Mouse (Mus musculus) embryonic facial prominence, embryonic 15.5 days (tissue): Measurements from ENCODE around the gene Wdfy3. TPM values are rescaled to one million over a fixed set of nuclear protein-coding genes. Genes with fewer than 3 reads are reported as not detected.

Source experiments
- ATAC-seq: fragments of 200-750 bp; cut with Nextera tagmentation; 2 replicates; pipeline ENCODE4 v1.8.0; 2017; ENCODE audit warnings: low read depth, moderate TSS enrichment; ENCODE audit not compliant: insufficient number of reproducible peaks, low FRiP score, low TSS enrichment
- H3K27ac ChIP-seq: fragments of 300-500 bp; sonication (generic); replicated peaks from 2 replicates; pipeline ENCODE4 v1.5.1; 2015; ENCODE audit warnings: mild to moderate bottlenecking, inconsistent platforms
- H3K27me3 ChIP-seq: fragments of 300-500 bp; sonication (generic); 2 replicates; pipeline ENCODE4 v1.6.1; 2015; ENCODE audit warnings: inconsistent platforms
- H3K36me3 ChIP-seq: fragments of 300-500 bp; sonication (generic); 2 replicates; pipeline ENCODE4 v1.6.1; 2015; ENCODE audit warnings: mild to moderate bottlenecking, inconsistent platforms
- H3K4me1 ChIP-seq: fragments of 300-500 bp; sonication (generic); 2 replicates; pipeline ENCODE4 v1.6.1; 2015; ENCODE audit warnings: inconsistent platforms
- H3K4me2 ChIP-seq: fragments of 300-500 bp; sonication (generic); replicated peaks from 2 replicates; pipeline ENCODE4 v1.6.1; 2015; ENCODE audit warnings: mild to moderate bottlenecking, inconsistent platforms
- H3K4me3 ChIP-seq: fragments of 300-500 bp; sonication (generic); replicated peaks from 2 replicates; pipeline ENCODE4 v1.5.1; 2015; ENCODE audit warnings: mild to moderate bottlenecking, inconsistent platforms
- H3K9ac ChIP-seq: fragments of 300-500 bp; sonication (generic); 2 replicates; pipeline ENCODE4 v1.6.1; 2015; ENCODE audit warnings: inconsistent platforms
- H3K9me3 ChIP-seq: fragments of 300-500 bp; sonication (generic); replicated peaks from 2 replicates; pipeline ENCODE4 v1.6.1; 2016; ENCODE audit warnings: inconsistent platforms
- WGBS: fragments of 180-500 bp; shearing (Covaris S2); methylation state at CpG from one replicate; pipeline ENCODE4 v1.1.7; 2015; 5-methylcytosine and 5-hydroxymethylcytosine counted together
- polyA plus RNA-seq: library from polyadenylated mRNA; unstranded; fragments of >200 nt; fragmentation: Nextera tagmentation; extraction: Ambion mirVana; gene quantifications from 2 replicates; pipeline ENCODE4 v1.2.1, GENCODE M21; 2015

The Wdfy3 gene
- polyA plus RNA-seq, 1 experiment from 2014 or later: 16.4 TPM

GRCm38 (mm10) chr5:102054511-102055093 is 15.1 kb downstream of the Wdfy3 start:
- Histone ChIP-seq H3K36me3 (0 out of 2 replicates have a peak, but pooled peaks cover 3% of the 10 kb centered on the region), H3K4me3 (no peak overlapping the region), H3K9me3 (no peaks in the 10 kb centered on the region), H3K27ac (no peak overlapping the region), H3K27me3 (no peaks in the 10 kb centered on the region), H3K4me2 (no peak overlapping the region), H3K9ac (no peak overlapping the region), H3K4me1 (peaks cover 19% of the 10 kb centered on the region)
- ATAC-seq: no peak
- 60% methylated on average over 11 of the region's 11 CpGs for WGBS

GRCm38 (mm10) chr5:102052906-102053305 is 16.8 kb downstream of the Wdfy3 start:
- WGBS: 80% methylated on average over 6 of the region's 6 CpGs
- no peaks in the 10 kb centered on the region for H3K9me3 ChIP-seq
- no peak overlapping the region for H3K4me3 ChIP-seq
- no peaks in the 10 kb centered on the region for H3K27me3 ChIP-seq
- no peak overlapping the region for H3K27ac ChIP-seq
- no peak overlapping the region for H3K4me2 ChIP-seq
- no peak for ATAC-seq
- peaks cover 19% of the 10 kb centered on the region for H3K4me1 ChIP-seq
- 0 out of 2 replicates have a peak, but pooled peaks cover 3% of the 10 kb centered on the region for H3K36me3 ChIP-seq
- no peak overlapping the region for H3K9ac ChIP-seq

GRCm38 (mm10) chr5:102052465-102052864 is 17.3 kb downstream of the Wdfy3 start:
- no peak overlapping the region for H3K4me2 ChIP-seq
- 87% methylated on average over 4 of the region's 4 CpGs for WGBS
- 0 out of 2 replicates have a peak, but pooled peaks cover 3% of the 10 kb centered on the region for H3K36me3 ChIP-seq
- H3K4me1 ChIP-seq: peaks cover 19% of the 10 kb centered on the region
- no peaks in the 10 kb centered on the region for H3K27me3 ChIP-seq
- H3K9ac ChIP-seq: no peak overlapping the region
- no peak overlapping the region for H3K27ac ChIP-seq
- no peak for ATAC-seq
- H3K9me3 ChIP-seq: no peaks in the 10 kb centered on the region
- H3K4me3 ChIP-seq: no peak overlapping the region

GRCm38 (mm10) chr5:102050677-102051076 is 19.0 kb downstream of the Wdfy3 start:
- no peak overlapping the region for H3K4me3 ChIP-seq
- H3K4me1 ChIP-seq: peaks cover 25% of the 10 kb centered on the region
- no peaks in the 10 kb centered on the region for H3K9me3 ChIP-seq
- H3K4me2 ChIP-seq: no peak overlapping the region
- no peak for ATAC-seq
- H3K36me3 ChIP-seq: 0 out of 2 replicates have a peak, but pooled peaks cover 3% of the 10 kb centered on the region
- H3K27ac ChIP-seq: no peak overlapping the region
- no peak overlapping the region for H3K9ac ChIP-seq
- no peaks in the 10 kb centered on the region for H3K27me3 ChIP-seq
- 98% methylated on average over 1 of the region's 1 CpGs for WGBS

- no peaks in the 10 kb centered on the region for H3K27me3 ChIP-seq
- H3K36me3 ChIP-seq: 0 out of 2 replicates have a peak, but pooled peaks cover 3% of the 10 kb centered on the region
- no peak for ATAC-seq
- no peak overlapping the region for H3K4me3 ChIP-seq
- H3K4me2 ChIP-seq: no peak overlapping the region
- WGBS: 95% methylated on average over 2 of the region's 2 CpGs
- no peaks in the 10 kb centered on the region for H3K9me3 ChIP-seq
- H3K9ac ChIP-seq: no peak overlapping the region
- peaks cover 16% of the 10 kb centered on the region for H3K4me1 ChIP-seq
- H3K27ac ChIP-seq: no peak overlapping the region
Measured at GRCm38 (mm10) chr5:102048416-102048815, 21.3 kb downstream of the Wdfy3 start.

DNA sequence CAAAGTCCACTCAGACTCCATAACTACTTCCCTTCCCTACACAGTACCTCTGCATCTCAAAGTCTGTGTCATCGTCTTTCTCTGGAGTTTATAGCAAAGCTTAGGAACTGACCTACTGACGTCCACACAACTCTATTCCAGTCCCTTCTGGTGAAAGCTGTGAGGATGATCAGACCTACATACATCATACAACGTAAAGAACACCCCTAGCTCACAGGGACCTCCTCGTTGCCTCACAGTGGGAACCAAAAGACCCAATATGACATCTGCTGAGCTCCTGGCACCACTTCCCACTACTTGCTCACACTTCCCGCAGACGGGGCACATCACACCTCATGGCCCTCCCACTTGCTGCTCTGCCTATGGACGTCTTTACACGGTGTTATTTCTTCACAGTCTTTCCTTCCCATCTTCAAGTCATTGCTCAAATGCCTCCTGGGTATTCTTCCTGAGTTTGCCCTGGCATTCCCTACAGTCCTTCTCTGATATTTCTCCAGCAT is 23.1 kb downstream of the Wdfy3 start:
- no peak for ATAC-seq
- no peak overlapping the region for H3K4me2 ChIP-seq
- WGBS: 82% methylated on average over 8 of the region's 8 CpGs
- peaks cover 16% of the 10 kb centered on the region for H3K4me1 ChIP-seq
- 0 out of 2 replicates have a peak, but pooled peaks cover 1% of the 10 kb centered on the region for H3K36me3 ChIP-seq
- H3K4me3 ChIP-seq: no peak overlapping the region
- no peak overlapping the region for H3K9ac ChIP-seq
- H3K27me3 ChIP-seq: no peaks in the 10 kb centered on the region
- H3K9me3 ChIP-seq: no peaks in the 10 kb centered on the region
- no peak overlapping the region for H3K27ac ChIP-seq

GRCm38 (mm10) chr5:102045636-102046616 is 23.8 kb downstream of the Wdfy3 start:
- ATAC-seq: no peak
- Histone ChIP-seq H3K9me3 (no peaks in the 10 kb centered on the region), H3K4me1 (peaks cover 16% of the 10 kb centered on the region), H3K27me3 (no peaks in the 10 kb centered on the region), H3K9ac (no peak overlapping the region), H3K4me2 (no peak overlapping the region), H3K36me3 (peaks cover 7% of the 10 kb centered on the region; the same call in 1 of the 2 replicates), H3K4me3 (no peak overlapping the region), H3K27ac (peak overlapping the region; percentile 5; the same call in 1 of the 2 replicates)
- WGBS: 70% methylated on average over 13 of the region's 13 CpGs

GRCm38 (mm10) chr5:102045177-102045576 is 24.5 kb downstream of the Wdfy3 start:
- no peaks in the 10 kb centered on the region for H3K9me3 ChIP-seq
- no peaks in the 10 kb centered on the region for H3K27me3 ChIP-seq
- 0 out of 2 replicates have a peak overlapping the region, but pooled peaks have one; percentile 5 for H3K27ac ChIP-seq
- no peak overlapping the region for H3K4me2 ChIP-seq
- 63% methylated on average over 8 of the region's 8 CpGs for WGBS
- no peak overlapping the region for H3K9ac ChIP-seq
- H3K4me1 ChIP-seq: peaks cover 16% of the 10 kb centered on the region
- peaks cover 13% of the 10 kb centered on the region; the same call in 1 of the 2 replicates for H3K36me3 ChIP-seq
- no peak overlapping the region for H3K4me3 ChIP-seq
- ATAC-seq: no peak

DNA sequence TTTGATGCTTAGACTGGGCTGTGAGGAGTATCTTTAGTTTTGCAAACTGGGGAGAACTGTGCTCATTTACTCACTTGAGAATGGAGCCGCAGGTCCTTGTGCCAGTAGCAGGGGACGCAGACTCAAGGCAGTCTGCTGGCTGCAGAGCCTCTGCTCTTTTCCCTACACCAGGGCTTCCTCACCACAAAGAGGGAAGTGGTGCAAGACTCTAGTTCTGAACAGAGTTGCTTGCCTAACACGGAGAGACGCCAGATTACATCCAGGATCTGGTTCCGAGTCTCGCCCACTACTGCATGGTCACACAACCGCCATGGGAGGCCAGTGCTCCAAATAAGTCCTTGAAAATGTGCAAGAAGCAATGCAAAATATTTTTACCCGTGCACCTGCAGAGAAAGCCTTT is 36.4 kb downstream of the Wdfy3 start:
- H3K36me3 ChIP-seq: peaks cover 76% of the 10 kb centered on the region
- H3K4me1 ChIP-seq: 0 out of 2 replicates have a peak, but pooled peaks cover 4% of the 10 kb centered on the region
- WGBS: 90% methylated on average over 8 of the region's 8 CpGs
- no peak overlapping the region for H3K4me3 ChIP-seq
- no peak overlapping the region for H3K9ac ChIP-seq
- 0 out of 2 replicates have a peak, but pooled peaks cover 4% of the 10 kb centered on the region for H3K9me3 ChIP-seq
- no peak for ATAC-seq
- H3K27ac ChIP-seq: no peak overlapping the region
- no peaks in the 10 kb centered on the region for H3K27me3 ChIP-seq
- no peak overlapping the region for H3K4me2 ChIP-seq

DNA sequence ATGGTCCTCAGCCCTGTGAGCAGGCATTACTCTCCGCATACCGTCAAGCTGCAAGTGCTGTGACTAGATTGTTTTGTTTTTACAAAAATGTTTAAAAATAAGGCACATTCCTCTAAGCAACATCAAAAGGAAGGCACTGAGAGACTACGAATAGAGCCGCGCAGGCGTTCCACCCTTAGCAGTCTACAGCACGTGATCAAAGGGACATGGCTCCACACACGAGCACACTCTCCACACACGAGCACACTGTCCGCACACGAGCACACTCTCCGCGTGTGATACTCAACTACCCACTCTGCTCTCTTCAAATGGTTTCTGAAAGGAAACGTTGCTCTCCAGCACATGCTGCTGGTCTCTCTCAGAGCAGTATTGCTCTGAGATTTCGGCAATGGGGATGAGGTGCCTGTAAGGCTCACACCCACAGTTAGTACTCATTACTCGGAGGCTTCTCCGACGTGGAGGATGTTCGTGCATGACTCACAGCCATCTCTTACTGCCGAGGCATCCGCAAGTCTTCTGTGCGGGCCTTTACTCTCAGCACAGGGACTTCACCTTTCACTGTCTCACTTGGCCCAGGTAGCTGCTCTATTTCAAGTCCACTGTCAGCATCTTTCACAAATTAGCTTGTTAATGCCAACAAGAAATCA is 37.0 kb downstream of the Wdfy3 start:
- no peak overlapping the region for H3K4me3 ChIP-seq
- H3K36me3 ChIP-seq: peaks cover 73% of the 10 kb centered on the region
- H3K27ac ChIP-seq: 0 out of 2 replicates have a peak overlapping the region, but pooled peaks have one; percentile 11
- H3K27me3 ChIP-seq: no peaks in the 10 kb centered on the region
- H3K9ac ChIP-seq: no peak overlapping the region
- no peak overlapping the region for H3K4me2 ChIP-seq
- H3K4me1 ChIP-seq: 0 out of 2 replicates have a peak, but pooled peaks cover 4% of the 10 kb centered on the region
- 0 out of 2 replicates have a peak, but pooled peaks cover 4% of the 10 kb centered on the region for H3K9me3 ChIP-seq
- 78% methylated on average over 22 of the region's 22 CpGs for WGBS
- ATAC-seq: no peak
